Mouse (Mus musculus): ENCODE data around the gene Ak1. TPM values are rescaled to one million over a fixed set of nuclear protein-coding genes. Genes with fewer than 3 reads are reported as not detected.

Ak1 gene
- polyA plus RNA-seq, 1 experiment from 2014 or later, result 22.8 TPM

MicroRNAs encoded within 50 kb of the gene (microRNA counts, 519-probe panel; counts per million panel counts)
- microRNA mmu-miR-1954, result not detected

Small RNA genes within 50 kb of the gene (microRNA-seq; reads per million reads assigned to microRNA genes)
- gene Gm47291, result not detected
- gene Mir1954, result not detected

Other genes starting within 250 kb of the Ak1 start
- 35.7 and 36.8 TPM in 2 replicates for gene 1110008P14Rik, start 239.8 kb upstream of the Ak1 start, polyA plus RNA-seq (2014; fragmentation: Nextera tagmentation; extraction: Ambion mirVana)
- gene Lcn2, start 233.5 kb upstream of the Ak1 start, polyA plus RNA-seq (2014; fragmentation: Nextera tagmentation; extraction: Ambion mirVana), result 0.93 TPM in 1 of 2 replicates, not detected in the other
- 36.4 and 37.0 TPM in 2 replicates for gene Ptges2, start 225.9 kb upstream of the Ak1 start, polyA plus RNA-seq (2014; fragmentation: Nextera tagmentation; extraction: Ambion mirVana)
- 5.8 and 6.0 TPM in 2 replicates for gene Naif1, start 171.3 kb upstream of the Ak1 start, polyA plus RNA-seq (2014; fragmentation: Nextera tagmentation; extraction: Ambion mirVana)
- 17.8 and 18.2 TPM in 2 replicates for gene Slc25a25, start 170.3 kb upstream of the Ak1 start, polyA plus RNA-seq (2014; fragmentation: Nextera tagmentation; extraction: Ambion mirVana)
- gene Fam102a, start 86.4 kb upstream of the Ak1 start, polyA plus RNA-seq (2014; fragmentation: Nextera tagmentation; extraction: Ambion mirVana), result 10.3 and 11.4 TPM in 2 replicates
- 118 and 121 TPM in 2 replicates for gene Dpm2, start 50.9 kb upstream of the Ak1 start, polyA plus RNA-seq (2014; fragmentation: Nextera tagmentation; extraction: Ambion mirVana)
- 0.62 and 0.89 TPM in 2 replicates for gene Pip5kl1, start 47.0 kb upstream of the Ak1 start, polyA plus RNA-seq (2014; fragmentation: Nextera tagmentation; extraction: Ambion mirVana)
- gene 9430097D07Rik, start 46.1 kb upstream of the Ak1 start, polyA plus RNA-seq (2014; fragmentation: Nextera tagmentation; extraction: Ambion mirVana), result 0.15 and 0.35 TPM in 2 replicates
- gene St6galnac4, start 34.7 kb upstream of the Ak1 start, polyA plus RNA-seq (2014; fragmentation: Nextera tagmentation; extraction: Ambion mirVana), result 15.5 and 20.3 TPM in 2 replicates
- gene St6galnac6, start 22.0 kb upstream of the Ak1 start, polyA plus RNA-seq (2014; fragmentation: Nextera tagmentation; extraction: Ambion mirVana), result 5.7 and 6.9 TPM in 2 replicates
- gene Eng, start 24.8 kb downstream of the Ak1 start, polyA plus RNA-seq (2014; fragmentation: Nextera tagmentation; extraction: Ambion mirVana), result 59.5 and 61.4 TPM in 2 replicates
- 32.9 and 35.6 TPM in 2 replicates for gene Fpgs, start 82.4 kb downstream of the Ak1 start, polyA plus RNA-seq (2014; fragmentation: Nextera tagmentation; extraction: Ambion mirVana)
- gene Cdk9, start 91.3 kb downstream of the Ak1 start, polyA plus RNA-seq (2014; fragmentation: Nextera tagmentation; extraction: Ambion mirVana), result 83.8 and 85.2 TPM in 2 replicates
- gene Sh2d3c, start 99.3 kb downstream of the Ak1 start, polyA plus RNA-seq (2014; fragmentation: Nextera tagmentation; extraction: Ambion mirVana), result 32.5 and 32.7 TPM in 2 replicates
- 0.38 and 0.75 TPM in 2 replicates for gene 6330409D20Rik, start 119.3 kb downstream of the Ak1 start, polyA plus RNA-seq (2014; fragmentation: Nextera tagmentation; extraction: Ambion mirVana)
- gene Tor2a, start 135.5 kb downstream of the Ak1 start, polyA plus RNA-seq (2014; fragmentation: Nextera tagmentation; extraction: Ambion mirVana), result 71.1 and 74.8 TPM in 2 replicates
- 0.13 and 0.20 TPM in 2 replicates for gene Ttc16, start 153.9 kb downstream of the Ak1 start, polyA plus RNA-seq (2014; fragmentation: Nextera tagmentation; extraction: Ambion mirVana)
- gene Ptrh1, start 154.0 kb downstream of the Ak1 start, polyA plus RNA-seq (2014; fragmentation: Nextera tagmentation; extraction: Ambion mirVana), result 4.4 and 5.1 TPM in 2 replicates
- gene Cfap157, start 162.7 kb downstream of the Ak1 start, polyA plus RNA-seq (2014; fragmentation: Nextera tagmentation; extraction: Ambion mirVana), result 0.31 and 0.65 TPM in 2 replicates
- gene Stxbp1, start 225.5 kb downstream of the Ak1 start, polyA plus RNA-seq (2014; fragmentation: Nextera tagmentation; extraction: Ambion mirVana), result 26.7 and 27.0 TPM in 2 replicates